27 mouse cellular contexts compared by ENCODE assay signal in genomic region chr2:92912312-92912711, GRCm38 (mm10). TPM values are rescaled to one million over a fixed set of nuclear protein-coding genes. Genes with fewer than 3 reads are reported as not detected.
DNase-seq lines count a peak whose midpoint lies in the region; ATAC-seq lines count a peak whose summit lies in the region.
"Had no signal": no experiment of that assay in that cellular context is flagged by ENCODE, and none has a peak within 500 bp of the region (broad histone marks: within the 10 kb centered on the region; RNA-seq: fewer than 3 reads in every experiment).

No protein-coding gene starts in this region.

- H3K4me3 ChIP-seq in hindbrain, embryonic 10.5 days, result no peak overlapping the region
- no peak overlapping the region for H3K4me3 ChIP-seq in hindbrain, embryonic 16.5 days (ENCODE audit: low read length)
- no peak overlapping the region for H3K4me3 ChIP-seq in hindbrain, embryonic 13.5 days
- no peak overlapping the region for H3K4me3 ChIP-seq in midbrain, embryonic 16.5 days (ENCODE audit: low read depth, low read length)
- H3K4me3 ChIP-seq: heart, embryonic 15.5 days; hindbrain, embryonic 15.5 days; layer of hippocampus, adult 2 months; limb, embryonic 15.5 days; liver, embryonic 15.5 days; neural tube, embryonic 12.5 days; stomach, embryonic 15.5 days had no signal

- peaks cover 51% of the 10 kb centered on the region for H3K27me3 ChIP-seq in hindbrain, embryonic 10.5 days (ENCODE audit: insufficient read depth, poor library complexity, severe bottlenecking)
- H3K27me3 ChIP-seq in hindbrain, embryonic 16.5 days (replicated peaks; ENCODE audit: control insufficient read depth, insufficient read depth, low read length), result no peaks in the 10 kb centered on the region
- H3K27me3 ChIP-seq in hindbrain, embryonic 13.5 days, result peaks cover 24% of the 10 kb centered on the region; the same call in 1 of the 2 replicates
- no peaks in the 10 kb centered on the region for H3K27me3 ChIP-seq in midbrain, embryonic 16.5 days (ENCODE audit: control insufficient read depth, insufficient read depth, low read depth, low read length)
- H3K27me3 ChIP-seq: hindbrain, embryonic 15.5 days had no signal

- peak; percentile 18 for DNase-seq in cerebellum, adult 9-10 months
- no peak for DNase-seq in cerebellum, adult 8-10 months
- peak; percentile 34 for DNase-seq in hindbrain, embryonic 10.5 days (ENCODE audit: low spot score)
- DNase-seq in heart, postnatal 25 days (ENCODE audit: low spot score), result no peak
- no peak for DNase-seq in urinary bladder, postnatal 14 days (ENCODE audit: low spot score)
- DNase-seq: adrenal gland, postnatal 25 days; cerebellum, adult 18-20 months; gastrocnemius, postnatal 36 days; kidney, adult 11 months; kidney, postnatal 10 days; layer of hippocampus, postnatal 36 days; right cerebral cortex, postnatal 25 days; thymus, adult 18-20 months had no signal

- H3K9ac ChIP-seq in hindbrain, embryonic 16.5 days (ENCODE audit: low read depth, low read length), result no peak overlapping the region
- no peak overlapping the region for H3K9ac ChIP-seq in hindbrain, embryonic 13.5 days
- H3K9ac ChIP-seq in midbrain, embryonic 16.5 days (ENCODE audit: low read depth, low read length), result no peak overlapping the region
- H3K9ac ChIP-seq: heart, embryonic 15.5 days; hindbrain, embryonic 15.5 days; limb, embryonic 15.5 days; liver, embryonic 15.5 days; neural tube, embryonic 12.5 days; stomach, embryonic 15.5 days had no signal

- peaks cover 57% of the 10 kb centered on the region for H3K4me1 ChIP-seq in hindbrain, embryonic 10.5 days (replicated peaks)
- H3K4me1 ChIP-seq in hindbrain, embryonic 16.5 days (ENCODE audit: control insufficient read depth, insufficient read depth, low read depth, low read length), result peaks cover 30% of the 10 kb centered on the region
- H3K4me1 ChIP-seq in hindbrain, embryonic 13.5 days (replicated peaks), result peaks cover 53% of the 10 kb centered on the region
- peaks cover 45% of the 10 kb centered on the region for H3K4me1 ChIP-seq in midbrain, embryonic 16.5 days (ENCODE audit: control insufficient read depth, insufficient read depth, low read length)
- H3K4me1 ChIP-seq: liver, embryonic 15.5 days had no signal

- no peak overlapping the region for H3K4me2 ChIP-seq in hindbrain, embryonic 16.5 days (ENCODE audit: low read length)
- no peak overlapping the region for H3K4me2 ChIP-seq in hindbrain, embryonic 13.5 days
- H3K4me2 ChIP-seq in midbrain, embryonic 16.5 days (ENCODE audit: low read length), result no peak overlapping the region
- H3K4me2 ChIP-seq: heart, embryonic 15.5 days; hindbrain, embryonic 15.5 days; limb, embryonic 15.5 days; liver, embryonic 15.5 days; neural tube, embryonic 12.5 days; stomach, embryonic 15.5 days had no signal

- H3K36me3 ChIP-seq in hindbrain, embryonic 10.5 days, result no peaks in the 10 kb centered on the region
- H3K36me3 ChIP-seq in hindbrain, embryonic 16.5 days (ENCODE audit: control insufficient read depth, insufficient read depth, low read length), result no peaks in the 10 kb centered on the region
- no peaks in the 10 kb centered on the region for H3K36me3 ChIP-seq in hindbrain, embryonic 13.5 days
- no peaks in the 10 kb centered on the region for H3K36me3 ChIP-seq in midbrain, embryonic 16.5 days (ENCODE audit: control insufficient read depth, insufficient read depth, low read length)
- H3K36me3 ChIP-seq: G1E; heart, embryonic 15.5 days; hindbrain, embryonic 15.5 days; limb, embryonic 15.5 days; liver, embryonic 15.5 days; neural tube, embryonic 12.5 days; stomach, embryonic 15.5 days had no signal

- ATAC-seq in hindbrain, embryonic 16.5 days, result no peak
- ATAC-seq in hindbrain, embryonic 13.5 days (ENCODE audit: low FRiP score), result no peak
- peak; percentile 31; the same call in 1 of the 2 replicates for ATAC-seq in midbrain, embryonic 16.5 days
- ATAC-seq: CD4-positive, CD25-positive, alpha-beta regulatory T cell, adult 4 months had no signal

- H3K9me3 ChIP-seq in hindbrain, embryonic 10.5 days, result no peaks in the 10 kb centered on the region
- no peaks in the 10 kb centered on the region for H3K9me3 ChIP-seq in hindbrain, embryonic 16.5 days (ENCODE audit: control insufficient read depth, low read length)
- 0 out of 2 replicates have a peak, but pooled peaks cover 4% of the 10 kb centered on the region for H3K9me3 ChIP-seq in hindbrain, embryonic 13.5 days
- H3K9me3 ChIP-seq in midbrain, embryonic 16.5 days (replicated peaks; ENCODE audit: control insufficient read depth, low read length, poor library complexity, severe bottlenecking), result no peaks in the 10 kb centered on the region; the same call in 1 of the 2 replicates
- H3K9me3 ChIP-seq: G1E; heart, embryonic 15.5 days; hindbrain, embryonic 15.5 days; limb, embryonic 15.5 days; liver, embryonic 15.5 days; neural tube, embryonic 12.5 days; stomach, embryonic 15.5 days had no signal

- no peak overlapping the region for H3K27ac ChIP-seq in hindbrain, embryonic 10.5 days
- H3K27ac ChIP-seq in hindbrain, embryonic 16.5 days (ENCODE audit: low read depth, low read length), result no peak overlapping the region
- 0 out of 2 replicates have a peak overlapping the region, but pooled peaks have one; percentile 3 for H3K27ac ChIP-seq in hindbrain, embryonic 13.5 days
- peak overlapping the region; percentile 29; the same call in 1 of the 2 replicates for H3K27ac ChIP-seq in midbrain, embryonic 16.5 days (ENCODE audit: low read length)
- H3K27ac ChIP-seq: heart, embryonic 15.5 days; hindbrain, embryonic 15.5 days; layer of hippocampus, adult 2 months; limb, embryonic 15.5 days; liver, embryonic 15.5 days; neural tube, embryonic 12.5 days; stomach, embryonic 15.5 days had no signal

- intact Hi-C loops in heart, postnatal 25 days (cut with DNase I), result loop anchor here (5.0 kb wide), 1 partner anchor 35 kb away; no protein-coding TSS in a partner anchor

RNA-seq across cellular contexts. Expression of gene Syt13, which starts 2.6 kb away (rescaled TPM):
- polyA plus RNA-seq in hindbrain, embryonic 10.5 days (2016; fragmentation: Nextera tagmentation; extraction: Ambion mirVana), result 20.1 and 20.4 TPM in 2 replicates
- polyA plus RNA-seq in hindbrain, embryonic 16.5 days (2015; fragmentation: Nextera tagmentation; extraction: Ambion mirVana), result 61.7 and 66.6 TPM in 2 replicates
- polyA plus RNA-seq in hindbrain, embryonic 13.5 days (2015; fragmentation: Nextera tagmentation; extraction: Ambion mirVana), result 24.7 and 26.6 TPM in 2 replicates
- polyA plus RNA-seq in midbrain, embryonic 16.5 days (2015; fragmentation: Nextera tagmentation; extraction: Ambion mirVana), result 112 and 145 TPM in 2 replicates
- total RNA-seq in heart, postnatal 25 days (2021), result under 1 TPM; 0.18 to 0.25 TPM
- total RNA-seq: common myeloid progenitor, adult 5-6 weeks; monocyte, adult 5-6 weeks had no signal
- polyA plus RNA-seq: CD4-positive, CD25-positive, alpha-beta regulatory T cell, adult 4 months; G1E had no signal

Comparison
In these comparisons a context has a peak if more than half of its experiments do, and no peak if none do; other contexts are left out.
1. DNase-seq: peak in cerebellum, adult 9-10 months (single experiment) and hindbrain, embryonic 10.5 days (single experiment); none in cerebellum, adult 8-10 months (single experiment), heart, postnatal 25 days (single experiment) and urinary bladder, postnatal 14 days (single experiment).
2. H3K27ac ChIP-seq: peak in hindbrain, embryonic 13.5 days (single experiment) and midbrain, embryonic 16.5 days (single experiment); none in hindbrain, embryonic 10.5 days (single experiment) and hindbrain, embryonic 16.5 days (single experiment).